Mouse (Mus musculus) heart, embryonic 10.5 days (tissue): Measurements from ENCODE around the gene Cep19. TPM values are rescaled to one million over a fixed set of nuclear protein-coding genes. Genes with fewer than 3 reads are reported as not detected.
A peak's percentile ranks its signal among the peaks of the same experiment; 100 is the strongest.
"Not testable (repeated sequence)": the region's sequence is repeated elsewhere in the genome, so short reads cannot be mapped to it uniquely, and the experiment has no call there.

Source experiments
- DNase-seq: peaks from one replicate; pipeline ENCODE4 v3.0.0-alpha.2; 2017; ENCODE audit warnings: low spot score
- H3K27ac ChIP-seq: fragments of 300-500 bp; sonication (generic); 2 replicates; pipeline ENCODE4 v1.5.1; 2016; ENCODE audit warnings: mild to moderate bottlenecking
- H3K27me3 ChIP-seq: fragments of 300-500 bp; sonication (generic); 2 replicates; pipeline ENCODE4 v1.6.1; 2016; ENCODE audit warnings: mild to moderate bottlenecking; ENCODE audit not compliant: poor library complexity, insufficient read depth, severe bottlenecking
- H3K36me3 ChIP-seq: fragments of 300-500 bp; sonication (generic); 2 replicates; pipeline ENCODE4 v1.6.1; 2016; ENCODE audit warnings: mild to moderate bottlenecking, moderate library complexity
- H3K4me1 ChIP-seq: fragments of 300-500 bp; sonication (generic); 2 replicates; pipeline ENCODE4 v1.6.1; 2016; ENCODE audit warnings: mild to moderate bottlenecking
- H3K4me3 ChIP-seq: fragments of 300-500 bp; sonication (generic); 2 replicates; pipeline ENCODE4 v1.5.1; 2016; ENCODE audit warnings: mild to moderate bottlenecking, moderate library complexity
- H3K9me3 ChIP-seq: fragments of 300-500 bp; sonication (generic); 2 replicates; pipeline ENCODE4 v1.6.1; 2016; ENCODE audit warnings: mild to moderate bottlenecking, moderate library complexity
- WGBS: fragments of 180-500 bp; shearing (Covaris S2); methylation state at CpG from one replicate; pipeline ENCODE4 v1.1.7; 2016; 5-methylcytosine and 5-hydroxymethylcytosine counted together
- polyA plus RNA-seq: library from polyadenylated mRNA; unstranded; fragments of >200 nt; fragmentation: Nextera tagmentation; extraction: Ambion mirVana; gene quantifications from 2 replicates; pipeline ENCODE4 v1.2.1, GENCODE M21; 2016

Gene Cep19
- polyA plus RNA-seq = 25.5 and 25.9 TPM in 2 replicates

DNA sequence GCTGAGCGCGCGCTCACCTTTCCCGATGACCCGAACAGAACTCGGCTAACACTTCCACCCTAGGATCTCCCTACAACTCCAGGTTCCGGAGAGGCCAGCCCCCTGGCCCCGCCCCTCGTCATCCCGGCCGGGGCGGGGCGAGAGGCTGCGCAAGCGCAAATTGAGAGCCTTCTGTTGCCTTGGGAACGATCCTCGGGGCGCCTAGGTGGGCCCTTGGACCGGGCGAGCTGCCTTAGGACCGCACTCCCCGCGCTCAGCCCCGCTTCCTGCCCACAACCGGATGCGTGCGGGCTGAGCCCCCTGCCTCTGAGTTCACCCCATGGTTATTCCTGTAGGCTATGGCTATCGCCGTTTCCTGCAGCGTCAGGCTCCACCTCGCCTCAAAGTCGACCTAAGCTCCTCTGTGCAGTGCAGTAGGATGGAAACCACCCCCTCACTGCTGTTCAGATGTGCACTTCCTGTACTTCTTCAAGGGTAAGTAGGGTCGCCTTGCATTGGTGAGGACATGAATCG is at the start of gene Cep19, which contains the start of gene Pigx:
TSS of gene Cep19 (plus strand) at position 163 of the 513 bp plus-strand sequence.
TSS of gene Pigx (minus strand) at position 103 of the 513 bp plus-strand sequence.
- Histone ChIP-seq H3K4me3 (peak within 1 kb of the TSS; percentile 87), H3K9me3 (no peaks in the 10 kb centered on the region)
- WGBS = under 1% methylated on average over 34 of the region's 34 CpGs

GRCm38 (mm10) chr16:32058817-32059216 is 40.8 kb upstream of the Cep19 start:
- H3K4me3 ChIP-seq = no peak overlapping the region
- H3K27ac ChIP-seq = no peak overlapping the region
- DNase-seq = no peak
- 0 out of 2 replicates have a peak, but pooled peaks cover 3% of the 10 kb centered on the region for H3K36me3 ChIP-seq
- WGBS = 63% methylated on average over 5 of the region's 5 CpGs
- H3K27me3 ChIP-seq = no peaks in the 10 kb centered on the region
- H3K9me3 ChIP-seq = no peaks in the 10 kb centered on the region
- H3K4me1 ChIP-seq = peaks cover 22% of the 10 kb centered on the region

More for the DNA sequence above, at the start of gene Cep19, which contains the start of gene Pigx:
- H3K4me1 ChIP-seq = peaks cover 9% of the 10 kb centered on the region
- H3K27ac ChIP-seq = peak within 1 kb of the TSS; percentile 94
- H3K36me3 ChIP-seq = peaks cover 38% of the 10 kb centered on the region
- no peaks in the 10 kb centered on the region for H3K27me3 ChIP-seq
- DNase-seq = peak; percentile 95

- H3K9me3 ChIP-seq = no peaks in the 10 kb centered on the region
- no peaks in the 10 kb centered on the region for H3K27me3 ChIP-seq
- DNase-seq = no peak
- peaks cover 32% of the 10 kb centered on the region for H3K4me1 ChIP-seq
- no peak overlapping the region for H3K4me3 ChIP-seq
- 77% methylated on average over 6 of the region's 6 CpGs for WGBS
- H3K36me3 ChIP-seq = 0 out of 2 replicates have a peak, but pooled peaks cover 3% of the 10 kb centered on the region
- no peak overlapping the region for H3K27ac ChIP-seq
Measured at GRCm38 (mm10) chr16:32059840-32060523, 39.6 kb upstream of the Cep19 start.

DNA sequence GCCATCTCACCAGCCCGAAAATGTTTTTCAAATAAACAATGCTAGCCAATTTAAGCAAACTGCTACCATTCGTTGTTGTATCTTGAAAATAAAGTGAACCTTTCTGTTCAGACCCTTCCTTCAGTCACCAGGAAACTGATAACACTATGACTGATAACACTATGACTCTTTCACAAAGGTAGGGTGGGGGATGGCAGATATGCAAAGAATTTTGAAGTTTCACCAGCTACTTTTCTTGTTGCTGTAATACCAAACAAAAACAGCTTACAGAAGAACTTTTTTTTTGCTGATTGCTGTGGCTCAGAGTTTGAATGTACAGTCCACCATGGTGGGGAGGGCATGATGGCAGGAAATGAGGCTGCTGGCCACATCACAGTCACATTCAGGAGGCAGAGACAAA is 37.4 kb upstream of the Cep19 start:
- no peaks in the 10 kb centered on the region for H3K36me3 ChIP-seq
- H3K27ac ChIP-seq = no peak overlapping the region
- WGBS = 42% methylated on average over 2 of the region's 2 CpGs
- H3K4me3 ChIP-seq = no peak overlapping the region
- H3K4me1 ChIP-seq = peaks cover 49% of the 10 kb centered on the region
- H3K27me3 ChIP-seq = no peaks in the 10 kb centered on the region
- no peak for DNase-seq
- no peaks in the 10 kb centered on the region for H3K9me3 ChIP-seq

- no peaks in the 10 kb centered on the region for H3K9me3 ChIP-seq
- no peak overlapping the region for H3K4me3 ChIP-seq
- H3K4me1 ChIP-seq = peaks cover 58% of the 10 kb centered on the region
- 63% methylated on average over 7 of the region's 7 CpGs for whole genome bisulfite sequencing
- H3K27me3 ChIP-seq = no peaks in the 10 kb centered on the region
- peak overlapping the region; percentile 50; the same call in 1 of the 2 replicates for H3K27ac ChIP-seq
- DNase-seq = no peak
- no peaks in the 10 kb centered on the region for H3K36me3 ChIP-seq
Measured at GRCm38 (mm10) chr16:32063900-32064299, 35.7 kb upstream of the Cep19 start.

DNA sequence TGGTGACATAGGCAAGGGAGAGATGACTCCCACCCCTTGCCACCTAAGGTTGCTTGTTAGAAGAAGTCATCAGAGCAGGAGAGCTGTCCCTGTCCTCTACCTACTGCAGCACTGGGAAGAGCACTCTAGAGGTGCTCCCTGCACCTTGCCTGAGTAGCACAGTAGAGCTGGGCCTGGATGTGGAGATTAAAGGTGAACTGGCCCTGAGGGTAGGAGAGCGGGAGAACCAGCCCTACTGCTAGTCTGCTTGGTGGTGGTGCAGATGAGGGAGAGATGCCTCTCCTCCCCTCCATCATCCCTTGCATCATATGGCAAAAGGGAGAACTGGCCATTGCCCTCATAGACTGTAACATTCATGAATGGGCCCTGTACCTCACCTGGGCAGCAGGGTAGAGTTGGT is 32.7 kb upstream of the Cep19 start:
- Histone ChIP-seq H3K9me3 (no peaks in the 10 kb centered on the region), H3K4me3 (no peak overlapping the region), H3K27ac (no peak overlapping the region), H3K36me3 (no peaks in the 10 kb centered on the region), H3K27me3 (no peaks in the 10 kb centered on the region), H3K4me1 (peaks cover 68% of the 10 kb centered on the region)
- 93% methylated on average over 1 of the region's 1 CpGs for WGBS
- DNase-seq = no peak

- WGBS = 73% methylated on average over 12 of the region's 12 CpGs
- Histone ChIP-seq H3K4me3 (no peak overlapping the region), H3K9me3 (no peaks in the 10 kb centered on the region), H3K4me1 (peaks cover 57% of the 10 kb centered on the region), H3K36me3 (no peaks in the 10 kb centered on the region), H3K27me3 (no peaks in the 10 kb centered on the region), H3K27ac (no peak overlapping the region)
- no peak for DNase-seq
Measured at GRCm38 (mm10) chr16:32068389-32069300, 31.0 kb upstream of the Cep19 start.

DNA sequence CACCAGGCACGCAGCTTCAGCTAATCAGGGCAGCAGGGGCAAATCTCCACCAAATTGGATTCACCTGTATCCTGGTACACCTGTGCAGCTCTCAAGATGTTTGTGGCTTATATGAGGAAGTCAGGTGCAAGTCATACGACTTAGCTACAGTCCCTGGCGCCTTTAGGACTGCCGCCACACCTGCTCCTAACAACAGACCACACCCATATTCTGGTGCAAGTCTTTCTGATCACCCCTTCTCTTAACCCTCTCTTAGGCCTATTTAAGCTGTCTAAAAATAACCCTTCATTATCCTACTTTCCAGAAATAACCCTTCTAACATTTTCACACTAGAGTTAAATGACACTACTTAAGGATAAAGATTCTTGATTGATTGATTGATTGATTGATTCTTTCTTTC is 29.5 kb upstream of the Cep19 start:
- H3K9me3 ChIP-seq, H3K36me3 ChIP-seq, H3K27ac ChIP-seq, H3K27me3 ChIP-seq, H3K4me3 ChIP-seq, DNase-seq: not testable (repeated sequence)
- H3K4me1 ChIP-seq = peaks cover 46% of the 10 kb centered on the region
- 45% methylated on average over 4 of the region's 4 CpGs for WGBS

- Histone ChIP-seq H3K27me3 (no peaks in the 10 kb centered on the region), H3K4me3 (no peak overlapping the region), H3K9me3 (no peaks in the 10 kb centered on the region), H3K36me3 (no peaks in the 10 kb centered on the region), H3K4me1 (peaks cover 22% of the 10 kb centered on the region), H3K27ac (no peak overlapping the region)
- 63% methylated on average over 1 of the region's 1 CpGs for whole genome bisulfite sequencing
- no peak for DNase-seq
Measured at GRCm38 (mm10) chr16:32075762-32076161, 23.8 kb upstream of the Cep19 start.

DNA sequence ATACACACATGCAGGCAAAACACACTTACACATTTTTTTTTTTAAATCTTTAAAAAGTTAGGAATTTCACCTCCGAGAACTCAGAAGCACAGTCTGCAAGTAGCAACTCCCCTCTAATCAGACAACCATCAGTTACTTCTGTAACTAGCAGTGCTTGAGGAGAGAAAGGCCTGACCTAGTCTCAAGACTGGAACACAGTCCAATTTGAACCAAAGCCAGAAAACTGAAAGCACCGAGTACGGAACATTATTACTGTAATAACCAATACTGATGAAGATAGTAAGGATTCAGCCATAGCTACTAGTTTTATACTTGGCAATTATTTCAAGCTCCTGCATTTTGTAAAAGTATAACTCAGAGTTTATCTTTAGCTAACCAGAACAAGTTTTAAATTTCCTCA is 23.2 kb upstream of the Cep19 start:
- no peaks in the 10 kb centered on the region for H3K27me3 ChIP-seq
- H3K4me1 ChIP-seq = peaks cover 20% of the 10 kb centered on the region
- WGBS = 80% methylated on average over 3 of the region's 3 CpGs
- H3K27ac ChIP-seq = no peak overlapping the region
- DNase-seq = no peak
- no peaks in the 10 kb centered on the region for H3K36me3 ChIP-seq
- no peaks in the 10 kb centered on the region for H3K9me3 ChIP-seq
- no peak overlapping the region for H3K4me3 ChIP-seq

DNA sequence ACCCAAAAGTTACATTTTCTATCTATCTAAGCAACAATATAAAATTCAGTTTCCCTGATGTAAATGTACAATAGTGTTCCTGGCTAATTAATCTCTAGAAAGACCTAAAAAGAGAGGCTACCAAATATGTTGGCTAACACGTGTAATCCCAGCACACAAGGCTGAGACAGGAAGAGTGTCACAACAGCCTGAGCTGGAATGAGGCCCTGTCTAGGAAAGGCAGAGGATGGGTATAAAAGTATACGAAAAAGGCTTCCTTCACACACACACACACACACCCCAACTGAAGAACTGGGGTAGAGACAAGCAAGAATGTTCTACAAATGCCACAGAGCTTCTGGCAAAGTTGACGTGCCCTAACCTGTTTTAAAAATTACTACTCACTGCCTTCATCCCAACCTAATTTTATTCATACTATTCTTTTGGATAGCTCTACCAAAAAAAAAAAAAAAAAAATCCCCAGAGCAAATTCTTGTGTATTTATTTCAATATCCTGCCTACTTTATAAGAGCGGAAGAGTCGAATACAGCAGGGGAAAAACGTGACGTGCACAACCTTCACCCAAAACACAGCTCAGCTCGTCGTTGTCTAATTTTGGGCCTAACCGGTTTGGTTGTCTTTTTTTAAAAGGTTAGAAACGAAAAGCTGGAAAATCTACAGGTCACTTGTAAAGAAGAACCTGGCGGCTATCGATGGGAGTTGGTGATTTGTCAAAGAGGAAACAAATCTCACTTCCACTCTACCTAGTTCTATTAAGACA is 21.8 kb upstream of the Cep19 start:
- no peak for DNase-seq
- Histone ChIP-seq H3K27me3 (no peaks in the 10 kb centered on the region), H3K36me3 (peaks cover 9% of the 10 kb centered on the region; the same call in 1 of the 2 replicates), H3K4me3 (peak overlapping the region; percentile 98), H3K27ac (peak overlapping the region; percentile 99), H3K4me1 (peaks cover 15% of the 10 kb centered on the region), H3K9me3 (no peaks in the 10 kb centered on the region)
- 13% methylated on average over 13 of the region's 13 CpGs for WGBS

DNA sequence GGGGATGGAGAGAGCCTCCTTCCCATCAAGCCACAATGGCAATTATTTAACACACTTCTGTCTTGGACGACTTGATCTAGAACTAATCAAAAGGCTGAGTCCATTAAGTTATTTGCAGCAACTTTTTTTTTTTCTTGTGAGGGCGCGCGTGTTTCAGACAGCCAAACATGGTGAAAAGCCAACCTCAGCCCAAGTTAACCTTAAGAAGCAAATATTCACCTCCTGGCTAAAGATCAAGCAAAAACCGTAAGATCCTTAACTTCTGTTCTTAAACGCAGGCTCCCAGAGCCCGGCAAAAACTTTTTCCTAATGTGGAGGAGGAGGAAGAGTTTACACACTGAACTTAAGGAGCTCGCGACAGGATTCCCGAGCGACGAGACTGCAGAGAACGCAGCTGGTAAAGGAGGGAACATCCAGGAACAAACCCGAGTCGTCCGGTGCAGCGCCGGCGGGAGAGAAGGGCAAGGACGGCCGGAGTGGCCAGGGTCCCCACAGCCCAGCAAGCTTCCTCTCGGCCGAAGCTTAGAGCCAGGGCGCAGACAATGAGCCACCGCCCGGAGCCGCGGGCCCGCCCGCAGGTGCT is 21.1 kb upstream of the Cep19 start:
- WGBS = under 1% methylated on average over 30 of the region's 30 CpGs
- Histone ChIP-seq H3K27me3 (no peaks in the 10 kb centered on the region), H3K4me3 (peak overlapping the region; percentile 98), H3K27ac (peak overlapping the region; percentile 99), H3K9me3 (no peaks in the 10 kb centered on the region), H3K4me1 (peaks cover 15% of the 10 kb centered on the region), H3K36me3 (peaks cover 12% of the 10 kb centered on the region; the same call in 1 of the 2 replicates)
- DNase-seq = peak; percentile 88
